Mouse (Mus musculus) forebrain, embryonic 12.5 days (tissue): ENCODE measurements around the gene Vwa7. TPM values are rescaled to one million over a fixed set of nuclear protein-coding genes. Genes with fewer than 3 reads are reported as not detected.

Experiments
- ATAC-seq: fragments of 200-750 bp; cut with Nextera tagmentation; 2 replicates; pipeline ENCODE4 v1.8.0; 2017; ENCODE audit warnings: moderate TSS enrichment; ENCODE audit not compliant: low FRiP score
- H3K27ac ChIP-seq: fragments of 300-500 bp; sonication (generic); 2 replicates; pipeline ENCODE4 v1.5.1; 2016; ENCODE audit warnings: mild to moderate bottlenecking
- H3K27me3 ChIP-seq: fragments of 300-500 bp; sonication (generic); 2 replicates; pipeline ENCODE4 v1.6.1; 2016; ENCODE audit warnings: mild to moderate bottlenecking
- H3K36me3 ChIP-seq: fragments of 300-500 bp; sonication (generic); replicated peaks from 2 replicates; pipeline ENCODE4 v1.6.1; 2016; ENCODE audit warnings: mild to moderate bottlenecking
- H3K4me1 ChIP-seq: fragments of 300-500 bp; sonication (generic); 2 replicates; pipeline ENCODE4 v1.6.1; 2016
- H3K4me2 ChIP-seq: fragments of 300-500 bp; sonication (generic); 2 replicates; pipeline ENCODE4 v1.6.1; 2016; ENCODE audit warnings: mild to moderate bottlenecking, moderate library complexity
- H3K4me3 ChIP-seq: fragments of 300-500 bp; sonication (generic); replicated peaks from 2 replicates; pipeline ENCODE4 v1.5.1; 2016; ENCODE audit warnings: mild to moderate bottlenecking
- H3K9ac ChIP-seq: fragments of 300-500 bp; sonication (generic); 2 replicates; pipeline ENCODE4 v1.6.1; 2016; ENCODE audit warnings: mild to moderate bottlenecking
- H3K9me3 ChIP-seq: fragments of 300-500 bp; sonication (generic); 2 replicates; pipeline ENCODE4 v1.6.1; 2016
- WGBS: fragments of 180-500 bp; shearing (Covaris S2); methylation state at CpG from one replicate; pipeline ENCODE4 v1.1.7; 2016; 5-methylcytosine and 5-hydroxymethylcytosine counted together
- polyA plus RNA-seq: library from polyadenylated mRNA; unstranded; fragments of >200 nt; fragmentation: Nextera tagmentation; extraction: Ambion mirVana; gene quantifications from 2 replicates; pipeline ENCODE4 v1.2.1, GENCODE M21; 2016

Gene Vwa7
- polyA plus RNA-seq, 1 experiment from 2014 or later: 0.27 TPM

- no peak overlapping the region for H3K4me2 ChIP-seq
- no peaks in the 10 kb centered on the region for H3K27me3 ChIP-seq
- peaks cover 14% of the 10 kb centered on the region for H3K4me1 ChIP-seq
- H3K4me3 ChIP-seq: no peak overlapping the region
- H3K27ac ChIP-seq: peak overlapping the region; percentile 46; the same call in 1 of the 2 replicates
- no peak for ATAC-seq
- H3K36me3 ChIP-seq: peaks cover 54% of the 10 kb centered on the region
- H3K9me3 ChIP-seq: no peaks in the 10 kb centered on the region
- H3K9ac ChIP-seq: no peak overlapping the region
- WGBS: 79% methylated on average over 10 of the region's 10 CpGs
Measured at GRCm38 (mm10) chr17:35016791-35017705, 669 bp downstream of the Vwa7 start.

DNA sequence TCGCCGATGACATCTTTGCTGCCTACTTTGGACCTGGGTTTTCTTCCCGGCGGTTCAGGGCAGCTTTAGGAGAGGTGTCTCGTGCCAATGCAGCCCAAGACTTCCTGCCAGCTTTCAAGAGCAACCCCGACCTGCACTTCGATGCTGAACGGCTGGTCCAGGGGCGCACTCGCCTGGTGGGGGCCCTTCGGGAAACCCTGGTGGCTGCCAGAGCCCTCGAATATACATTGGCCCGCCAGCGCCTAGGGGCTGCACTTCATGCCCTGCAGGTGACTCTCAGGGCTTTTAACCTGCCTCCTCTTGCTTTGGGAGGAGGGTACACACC is 1.3 kb downstream of the Vwa7 start:
- H3K36me3 ChIP-seq: peaks cover 48% of the 10 kb centered on the region
- 75% methylated on average over 14 of the region's 14 CpGs for WGBS
- peaks cover 14% of the 10 kb centered on the region for H3K4me1 ChIP-seq
- ATAC-seq: no peak
- no peaks in the 10 kb centered on the region for H3K27me3 ChIP-seq
- H3K9ac ChIP-seq: no peak overlapping the region
- H3K9me3 ChIP-seq: no peaks in the 10 kb centered on the region
- H3K4me2 ChIP-seq: no peak overlapping the region
- no peak overlapping the region for H3K4me3 ChIP-seq
- no peak overlapping the region for H3K27ac ChIP-seq

- Histone ChIP-seq H3K9me3 (no peaks in the 10 kb centered on the region), H3K4me3 (no peak overlapping the region), H3K4me2 (no peak overlapping the region), H3K36me3 (peaks cover 43% of the 10 kb centered on the region), H3K4me1 (peaks cover 14% of the 10 kb centered on the region), H3K27ac (no peak overlapping the region), H3K27me3 (no peaks in the 10 kb centered on the region), H3K9ac (no peak overlapping the region)
- WGBS: 82% methylated on average over 3 of the region's 3 CpGs
- no peak for ATAC-seq
Measured at GRCm38 (mm10) chr17:35018171-35018570, 1.8 kb downstream of the Vwa7 start.

DNA sequence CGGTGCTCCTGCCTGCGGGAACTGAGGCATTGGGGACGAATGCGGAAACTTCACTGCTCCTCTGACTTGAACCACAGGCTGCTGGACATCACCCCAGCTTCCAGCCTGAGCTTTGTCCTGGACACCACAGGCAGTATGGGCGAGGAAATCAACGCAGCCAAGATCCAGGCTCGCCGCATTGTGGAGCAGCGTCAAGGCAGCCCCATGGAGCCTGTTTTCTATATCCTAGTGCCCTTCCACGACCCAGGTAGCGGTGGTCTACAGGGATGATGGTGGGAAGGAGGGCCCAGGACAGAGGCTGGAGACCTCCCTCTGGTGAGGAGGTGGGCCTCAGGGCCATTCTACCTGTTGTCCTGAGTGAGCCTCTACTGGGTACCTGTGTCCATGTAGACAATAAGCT is 3.5 kb downstream of the Vwa7 start:
- Histone ChIP-seq H3K27me3 (no peaks in the 10 kb centered on the region), H3K9me3 (no peaks in the 10 kb centered on the region), H3K27ac (no peak overlapping the region), H3K9ac (no peak overlapping the region), H3K4me2 (no peak overlapping the region), H3K4me3 (no peak overlapping the region), H3K36me3 (peaks cover 26% of the 10 kb centered on the region), H3K4me1 (peaks cover 17% of the 10 kb centered on the region)
- WGBS: 82% methylated on average over 11 of the region's 11 CpGs
- ATAC-seq: no peak

DNA sequence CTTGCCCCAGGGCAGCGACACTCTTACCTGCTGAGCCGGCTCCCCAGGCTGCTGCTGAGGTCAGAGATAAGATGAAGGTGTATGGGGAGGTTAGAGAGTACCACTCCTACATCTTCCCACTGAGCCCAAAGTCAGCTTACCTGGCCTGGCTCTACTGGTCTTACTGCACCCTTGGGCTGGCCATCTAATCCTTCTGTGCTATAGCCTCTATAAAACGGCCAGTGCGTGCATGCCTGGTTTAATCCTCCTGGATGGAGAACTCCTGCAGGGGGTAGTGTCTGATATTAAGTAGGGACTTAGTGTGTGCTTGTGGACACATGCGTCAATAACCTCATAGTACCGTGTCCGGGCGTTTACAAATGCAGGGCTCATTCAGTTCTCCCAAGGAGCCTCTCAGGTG is 4.2 kb downstream of the Vwa7 start:
- H3K36me3 ChIP-seq: peaks cover 19% of the 10 kb centered on the region
- H3K27ac ChIP-seq: no peak overlapping the region
- H3K27me3 ChIP-seq: no peaks in the 10 kb centered on the region
- H3K4me1 ChIP-seq: peaks cover 17% of the 10 kb centered on the region
- ATAC-seq: no peak
- H3K4me2 ChIP-seq: no peak overlapping the region
- H3K4me3 ChIP-seq: no peak overlapping the region
- 90% methylated on average over 8 of the region's 8 CpGs for WGBS
- H3K9ac ChIP-seq: no peak overlapping the region
- no peaks in the 10 kb centered on the region for H3K9me3 ChIP-seq

DNA sequence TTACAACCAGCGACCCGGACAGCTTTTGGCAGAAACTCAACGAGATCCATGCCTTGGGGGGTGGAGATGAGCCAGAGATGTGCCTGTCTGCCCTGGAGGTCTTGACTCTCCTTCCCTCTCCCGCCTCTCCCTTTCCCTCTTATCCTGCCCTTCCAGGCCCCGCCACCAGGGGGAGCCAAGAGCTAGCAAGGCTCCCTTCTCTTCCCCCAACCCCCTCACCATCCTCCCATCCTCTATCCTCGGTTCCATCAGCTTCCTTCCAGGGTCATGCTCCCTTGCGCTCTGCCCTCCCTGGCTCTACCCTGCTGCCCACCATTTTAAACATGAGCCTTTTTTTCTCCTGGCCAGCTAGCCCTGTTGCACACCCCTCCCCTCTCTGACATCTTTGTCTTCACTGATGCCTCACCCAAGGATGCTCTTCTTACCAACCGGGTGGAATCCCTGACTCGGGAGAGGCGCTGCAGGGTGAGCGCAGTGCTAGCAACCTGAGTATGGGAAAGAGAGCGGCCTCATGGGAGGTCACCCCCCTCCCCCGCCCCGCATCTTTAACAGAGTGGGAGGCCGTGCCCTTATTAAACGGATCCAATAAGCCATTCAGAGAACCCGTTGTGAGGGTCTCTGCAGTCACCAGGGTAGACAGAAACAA is 4.9 kb downstream of the Vwa7 start:
- H3K4me1 ChIP-seq: peaks cover 20% of the 10 kb centered on the region
- H3K36me3 ChIP-seq: peaks cover 12% of the 10 kb centered on the region
- WGBS: 6% methylated on average over 17 of the region's 17 CpGs
- peak overlapping the region; percentile 37 for H3K4me2 ChIP-seq
- H3K9ac ChIP-seq: no peak overlapping the region
- no peak overlapping the region; the same call in 1 of the 2 replicates for H3K27ac ChIP-seq
- H3K4me3 ChIP-seq: 0 out of 2 replicates have a peak overlapping the region, but pooled peaks have one; percentile 4
- no peaks in the 10 kb centered on the region for H3K27me3 ChIP-seq
- ATAC-seq: peak; percentile 76
- H3K9me3 ChIP-seq: no peaks in the 10 kb centered on the region

DNA sequence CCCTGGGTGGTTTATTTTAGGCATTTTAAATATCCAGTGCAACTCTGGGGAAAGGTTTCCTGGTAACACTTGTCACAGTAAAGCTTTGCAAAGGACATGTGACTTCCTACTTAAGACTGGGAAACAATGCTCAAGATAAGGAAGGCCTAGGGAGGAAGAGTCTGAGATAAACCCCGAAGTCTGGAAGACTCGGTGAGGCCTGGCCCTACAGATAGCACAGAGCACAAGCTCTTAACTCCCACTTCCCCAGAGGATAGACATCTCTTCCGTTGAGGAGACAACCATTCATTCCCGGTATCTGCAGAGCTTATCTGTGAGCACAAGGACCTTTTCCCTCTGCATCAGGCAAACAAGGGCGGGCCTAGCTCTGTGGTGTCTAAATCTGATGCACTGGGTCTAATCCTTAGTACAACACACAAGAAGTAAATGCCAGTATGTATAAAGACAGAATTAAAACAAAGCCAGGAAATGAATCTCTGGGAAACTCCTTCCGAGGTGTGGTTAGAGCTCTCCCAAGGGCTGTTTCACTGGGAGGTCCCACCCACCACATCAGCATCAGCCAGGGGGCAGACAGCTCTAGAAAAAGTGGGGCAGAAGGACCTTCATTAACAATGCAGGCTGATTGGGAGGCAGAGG is 5.6 kb downstream of the Vwa7 start:
- H3K27ac ChIP-seq: no peak overlapping the region
- no peak overlapping the region for H3K4me3 ChIP-seq
- WGBS: 56% methylated on average over 6 of the region's 6 CpGs

GRCm38 (mm10) chr17:35022541-35023060 is 6.2 kb downstream of the Vwa7 start:
- Histone ChIP-seq H3K27ac (no peak overlapping the region), H3K9ac (no peak overlapping the region), H3K4me1 (peaks cover 31% of the 10 kb centered on the region), H3K36me3 (no peaks in the 10 kb centered on the region), H3K9me3 (no peaks in the 10 kb centered on the region), H3K27me3 (no peaks in the 10 kb centered on the region), H3K4me2 (no peak overlapping the region), H3K4me3 (no peak overlapping the region)
- ATAC-seq: no peak
- WGBS: 95% methylated on average over 8 of the region's 8 CpGs

More for the DNA sequence above, 5.6 kb downstream of the Vwa7 start:
- Histone ChIP-seq H3K9ac (no peak overlapping the region), H3K27me3 (no peaks in the 10 kb centered on the region), H3K9me3 (no peaks in the 10 kb centered on the region), H3K4me2 (peak overlapping the region; percentile 37; the same call in 1 of the 2 replicates), H3K36me3 (peaks cover 5% of the 10 kb centered on the region), H3K4me1 (peaks cover 24% of the 10 kb centered on the region)
- no peak for ATAC-seq

DNA sequence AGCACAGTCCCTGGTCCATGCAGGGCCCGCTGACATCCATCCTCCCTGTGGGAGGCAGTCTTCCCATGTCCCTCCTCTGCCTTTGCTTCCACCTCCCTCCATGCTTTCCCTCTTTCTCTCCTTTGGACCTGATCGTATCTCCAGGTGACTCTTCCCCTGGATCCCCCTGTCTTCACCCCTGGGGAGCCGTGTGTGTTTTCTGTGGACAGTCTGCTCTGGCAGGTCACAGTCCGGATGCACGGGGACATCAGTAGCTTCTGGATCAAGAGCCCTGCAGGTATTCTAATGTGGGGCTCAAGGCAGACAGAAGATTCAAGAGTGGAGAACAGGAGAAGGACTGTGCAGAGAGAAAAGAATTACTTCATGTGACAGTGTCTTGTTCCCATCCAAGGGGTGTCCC is 6.8 kb downstream of the Vwa7 start:
- Histone ChIP-seq H3K36me3 (no peaks in the 10 kb centered on the region), H3K4me2 (no peak overlapping the region), H3K27me3 (no peaks in the 10 kb centered on the region), H3K9me3 (no peaks in the 10 kb centered on the region), H3K4me3 (no peak overlapping the region), H3K9ac (no peak overlapping the region), H3K27ac (no peak overlapping the region), H3K4me1 (peaks cover 37% of the 10 kb centered on the region)
- ATAC-seq: no peak
- 78% methylated on average over 5 of the region's 5 CpGs for WGBS

- no peak for ATAC-seq
- Histone ChIP-seq H3K4me1 (peaks cover 38% of the 10 kb centered on the region), H3K36me3 (no peaks in the 10 kb centered on the region), H3K9me3 (no peaks in the 10 kb centered on the region), H3K9ac (no peak overlapping the region), H3K27me3 (no peaks in the 10 kb centered on the region), H3K4me2 (no peak overlapping the region), H3K4me3 (no peak overlapping the region), H3K27ac (no peak overlapping the region)
- 84% methylated on average over 4 of the region's 4 CpGs for WGBS
Measured at GRCm38 (mm10) chr17:35023756-35024155, 7.4 kb downstream of the Vwa7 start.

DNA sequence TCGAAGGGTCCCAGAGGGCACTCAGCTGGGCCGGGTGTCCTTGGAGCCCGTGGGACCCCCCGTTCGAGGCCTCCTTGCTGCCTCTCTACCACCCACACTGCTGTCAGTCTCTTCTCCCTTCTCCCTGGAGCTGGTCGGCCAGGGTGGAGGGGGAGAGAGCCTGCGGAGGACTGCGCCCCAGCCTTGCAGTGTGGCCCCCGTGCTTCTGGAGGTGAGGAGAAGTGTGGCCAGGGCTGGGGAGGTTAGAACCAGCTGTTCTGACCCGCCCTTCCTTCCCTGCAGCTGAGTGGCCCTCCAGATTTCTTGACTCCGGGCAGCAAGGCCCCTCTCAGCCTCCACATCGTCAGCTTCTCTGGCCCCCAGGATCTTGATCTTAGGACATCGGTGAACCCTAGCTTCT is 7.9 kb downstream of the Vwa7 start:
- 84% methylated on average over 13 of the region's 13 CpGs for WGBS
- no peak overlapping the region for H3K27ac ChIP-seq
- H3K4me2 ChIP-seq: no peak overlapping the region
- H3K36me3 ChIP-seq: no peaks in the 10 kb centered on the region
- no peak overlapping the region for H3K9ac ChIP-seq
- H3K4me1 ChIP-seq: peaks cover 38% of the 10 kb centered on the region
- no peaks in the 10 kb centered on the region for H3K27me3 ChIP-seq
- ATAC-seq: no peak
- H3K4me3 ChIP-seq: no peak overlapping the region
- no peaks in the 10 kb centered on the region for H3K9me3 ChIP-seq

GRCm38 (mm10) chr17:35024691-35025488 is 8.5 kb downstream of the Vwa7 start:
- Histone ChIP-seq H3K4me2 (no peak overlapping the region), H3K4me3 (no peak overlapping the region), H3K9ac (no peak overlapping the region), H3K4me1 (peaks cover 42% of the 10 kb centered on the region), H3K9me3 (no peaks in the 10 kb centered on the region), H3K27ac (no peak overlapping the region), H3K27me3 (no peaks in the 10 kb centered on the region), H3K36me3 (no peaks in the 10 kb centered on the region)
- no peak for ATAC-seq
- 69% methylated on average over 7 of the region's 10 CpGs for WGBS
